Mouse (Mus musculus) heart, postnatal 0 days (tissue): ENCODE measurements around the gene Ksr1.

Source experiments
- CTCF ChIP-seq: IDR thresholded peaks from 2 replicates; pipeline ENCODE4 v1.5.1; 2016; ENCODE audit warnings: antibody characterized with exemption, control low read depth, low read depth
- EP300 ChIP-seq: IDR thresholded peaks from 2 replicates; pipeline ENCODE4 v1.6.1; 2016; ENCODE audit warnings: antibody characterized with exemption, low read depth

DNA sequence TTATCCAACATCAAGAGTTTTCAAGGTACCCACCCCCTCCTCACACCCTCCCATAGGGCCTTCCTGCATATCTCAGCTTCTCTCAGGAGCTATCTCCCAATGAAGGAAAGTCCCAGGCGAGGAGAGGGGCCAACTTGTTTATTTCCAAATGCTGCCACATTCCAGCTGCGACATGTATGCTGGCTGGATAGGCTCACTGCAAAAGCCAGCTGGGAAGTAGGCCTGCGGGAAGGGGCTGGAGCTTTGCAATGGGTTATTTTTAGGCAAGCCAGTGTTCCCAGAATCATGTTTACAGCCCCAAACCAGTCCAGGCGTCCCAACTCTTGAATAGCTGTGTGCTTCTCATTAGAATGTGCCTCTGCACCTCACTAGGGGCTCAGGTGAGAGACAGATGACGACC, 51.5 kb downstream of the Ksr1 start:
- TF ChIP-seq CTCF (no peak), EP300 (0 out of 2 replicates have a peak, but pooled peaks have one; percentile 35)
